Mouse (Mus musculus) embryonic facial prominence, embryonic 10.5 days (tissue): ENCODE measurements at regions not wholly inside any gene's neighbourhood (a gene's known extent, or its start where the extent isn't known, plus 50 kb on each side); places are given as distances from the start of the nearest gene placed in this dataset.

Experiments
- DNase-seq: peaks from one replicate; pipeline ENCODE4 v3.0.0-alpha.2; 2017; ENCODE audit warnings: low spot score
- H3K27ac ChIP-seq: fragments of 300-500 bp; sonication (generic); replicated peaks from 2 replicates; pipeline ENCODE4 v1.5.1; 2016; ENCODE audit warnings: mild to moderate bottlenecking
- H3K27me3 ChIP-seq: fragments of 300-500 bp; sonication (generic); replicated peaks from 2 replicates; pipeline ENCODE4 v1.6.1; 2016; ENCODE audit warnings: low read depth, mild to moderate bottlenecking; ENCODE audit not compliant: poor library complexity, severe bottlenecking
- H3K36me3 ChIP-seq: fragments of 300-500 bp; sonication (generic); replicated peaks from 2 replicates; pipeline ENCODE4 v1.6.1; 2016; ENCODE audit warnings: mild to moderate bottlenecking, moderate library complexity
- H3K4me1 ChIP-seq: fragments of 300-500 bp; sonication (generic); 2 replicates; pipeline ENCODE4 v1.6.1; 2016
- H3K4me3 ChIP-seq: fragments of 300-500 bp; sonication (generic); 2 replicates; pipeline ENCODE4 v1.5.1; 2016; ENCODE audit warnings: mild to moderate bottlenecking, moderate library complexity
- H3K9me3 ChIP-seq: fragments of 300-500 bp; sonication (generic); 2 replicates; pipeline ENCODE4 v1.6.1; 2016; ENCODE audit warnings: mild to moderate bottlenecking
- WGBS: fragments of 180-500 bp; shearing (Covaris S2); methylation state at CpG from one replicate; pipeline ENCODE4 v1.1.7; 2016; 5-methylcytosine and 5-hydroxymethylcytosine counted together

DNA sequence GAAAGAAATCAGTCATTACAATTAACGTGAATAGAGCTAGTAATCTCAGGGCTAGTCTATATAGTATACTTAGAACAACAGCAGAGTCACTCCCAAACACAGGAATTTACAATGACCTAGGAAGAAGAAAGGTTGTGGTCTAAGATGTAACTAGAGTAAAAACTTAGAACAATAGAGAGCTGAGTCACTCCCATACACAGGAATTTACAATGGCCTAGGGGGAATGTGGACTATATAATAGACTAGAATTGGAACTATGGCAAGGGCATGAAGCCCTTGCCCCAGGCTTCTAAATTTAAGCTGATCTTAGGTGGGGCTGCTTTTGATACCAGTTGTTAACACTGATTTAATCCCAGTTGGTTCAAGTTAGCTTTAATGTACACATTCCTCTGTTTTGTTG, 1956.9 kb upstream of the Cdh20 start:
- H3K36me3 ChIP-seq, result no peaks in the 10 kb centered on the region

DNA sequence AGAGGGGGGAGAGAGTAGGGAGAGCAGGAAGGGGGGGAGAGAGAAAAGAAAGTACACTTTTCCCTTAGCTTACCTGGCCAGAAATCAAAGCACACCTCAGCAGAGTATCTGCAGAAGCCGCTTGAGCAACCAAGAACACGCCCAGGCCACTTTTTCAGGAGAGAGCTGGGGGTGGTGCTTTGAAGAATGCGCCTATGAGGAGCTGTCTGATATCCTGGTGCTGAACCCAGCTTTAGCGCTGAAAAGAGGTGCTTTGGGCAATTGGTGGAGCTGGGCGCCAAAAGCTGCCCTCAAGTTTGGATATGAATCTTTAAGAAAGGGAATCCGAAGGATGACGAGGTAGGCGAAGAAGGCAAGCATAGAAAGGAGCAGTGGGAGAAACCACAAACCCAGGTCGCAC, 1943.3 kb upstream of the Cdh20 start:
- H3K4me3 ChIP-seq, result no peak overlapping the region
- no peaks in the 10 kb centered on the region for H3K27me3 ChIP-seq
- no peaks in the 10 kb centered on the region for H3K36me3 ChIP-seq
- DNase-seq, result peak; percentile 24
- H3K4me1 ChIP-seq, result no peaks in the 10 kb centered on the region
- no peak overlapping the region for H3K27ac ChIP-seq
- no peaks in the 10 kb centered on the region for H3K9me3 ChIP-seq
- 26% methylated on average over 9 of the region's 9 CpGs for WGBS

More for the DNA sequence above, 1956.9 kb upstream of the Cdh20 start:
- Histone ChIP-seq H3K27me3 (no peaks in the 10 kb centered on the region), H3K4me3 (no peak overlapping the region), H3K27ac (no peak overlapping the region), H3K4me1 (no peaks in the 10 kb centered on the region), H3K9me3 (0 out of 2 replicates have a peak, but pooled peaks cover 8% of the 10 kb centered on the region)
- WGBS, result 83% methylated on average over 1 of the region's 1 CpGs
- DNase-seq, result no peak

DNA sequence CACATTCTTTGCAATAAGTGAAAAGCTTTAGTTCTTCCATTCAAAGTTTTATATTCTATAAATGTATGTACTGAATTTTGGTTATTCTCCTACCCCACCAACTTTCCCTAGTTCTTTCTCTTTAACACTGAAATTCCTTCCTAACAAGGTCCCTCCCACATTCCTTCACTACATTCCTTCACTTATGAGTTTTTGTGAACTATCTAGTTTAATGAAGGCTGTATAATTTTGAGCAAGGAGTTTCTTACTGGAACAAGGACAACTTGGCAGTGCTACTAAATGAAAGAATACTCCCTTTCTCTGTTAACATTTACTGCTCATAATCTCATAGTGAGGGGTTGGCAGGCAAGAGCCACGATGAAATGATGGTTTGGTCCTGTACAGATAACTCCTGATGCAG, 1905.9 kb upstream of the Cdh20 start:
- H3K27ac ChIP-seq, result no peak overlapping the region
- H3K4me1 ChIP-seq, result no peaks in the 10 kb centered on the region
- DNase-seq, result no peak
- no peaks in the 10 kb centered on the region for H3K9me3 ChIP-seq
- no peaks in the 10 kb centered on the region for H3K27me3 ChIP-seq
- no peaks in the 10 kb centered on the region for H3K36me3 ChIP-seq
- H3K4me3 ChIP-seq, result no peak overlapping the region
- 82% methylated on average over 1 of the region's 1 CpGs for WGBS

DNA sequence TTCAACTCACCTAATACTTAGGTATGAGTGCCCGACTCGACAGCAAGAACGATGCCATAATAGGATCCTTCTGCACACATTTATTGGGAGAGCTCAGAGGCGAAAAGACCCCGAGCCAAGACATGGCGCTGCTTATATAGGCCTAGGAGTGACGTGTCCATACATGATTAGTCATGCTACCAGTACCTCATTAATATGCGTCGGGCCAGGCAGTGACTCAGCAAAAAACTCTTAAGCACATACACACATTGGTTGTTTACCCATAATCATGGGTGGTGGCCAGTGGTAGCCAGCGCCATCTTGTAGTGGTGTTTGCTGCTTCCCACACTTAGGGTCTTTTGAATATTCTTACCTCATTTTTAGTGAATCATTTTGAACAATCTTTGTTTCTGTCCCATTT, 1889.2 kb upstream of the Cdh20 start:
- WGBS, result 94% methylated on average over 10 of the region's 10 CpGs
- no peaks in the 10 kb centered on the region for H3K36me3 ChIP-seq
- no peak for DNase-seq
- no peak overlapping the region for H3K4me3 ChIP-seq
- H3K27me3 ChIP-seq, result no peaks in the 10 kb centered on the region
- no peak overlapping the region for H3K27ac ChIP-seq
- no peaks in the 10 kb centered on the region for H3K4me1 ChIP-seq
- no peaks in the 10 kb centered on the region for H3K9me3 ChIP-seq

DNA sequence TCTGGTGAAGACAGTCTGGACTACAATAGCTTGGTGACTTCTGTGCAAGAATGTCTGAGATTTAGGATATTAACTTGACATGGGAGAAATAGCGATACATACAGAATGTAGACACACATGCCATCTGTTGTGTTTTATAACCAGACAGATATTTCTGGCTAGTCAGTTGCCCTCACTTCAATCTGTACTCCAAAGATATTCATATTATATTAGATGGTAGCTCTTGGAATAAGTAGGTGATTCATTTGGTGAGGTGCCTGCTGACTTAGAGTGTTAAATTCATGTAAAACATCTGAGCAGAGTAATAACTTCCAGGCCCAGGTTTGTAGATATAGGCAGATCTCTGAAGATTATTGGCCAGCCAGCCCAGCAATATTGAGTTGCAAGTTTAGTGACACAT, 1869.2 kb upstream of the Cdh20 start:
- H3K4me1 ChIP-seq, result no peaks in the 10 kb centered on the region
- DNase-seq, result no peak
- H3K27ac ChIP-seq, result no peak overlapping the region
- no peaks in the 10 kb centered on the region for H3K9me3 ChIP-seq
- H3K4me3 ChIP-seq, result no peak overlapping the region
- no peaks in the 10 kb centered on the region for H3K36me3 ChIP-seq
- H3K27me3 ChIP-seq, result no peaks in the 10 kb centered on the region
- 95% methylated on average over 1 of the region's 1 CpGs for WGBS

DNA sequence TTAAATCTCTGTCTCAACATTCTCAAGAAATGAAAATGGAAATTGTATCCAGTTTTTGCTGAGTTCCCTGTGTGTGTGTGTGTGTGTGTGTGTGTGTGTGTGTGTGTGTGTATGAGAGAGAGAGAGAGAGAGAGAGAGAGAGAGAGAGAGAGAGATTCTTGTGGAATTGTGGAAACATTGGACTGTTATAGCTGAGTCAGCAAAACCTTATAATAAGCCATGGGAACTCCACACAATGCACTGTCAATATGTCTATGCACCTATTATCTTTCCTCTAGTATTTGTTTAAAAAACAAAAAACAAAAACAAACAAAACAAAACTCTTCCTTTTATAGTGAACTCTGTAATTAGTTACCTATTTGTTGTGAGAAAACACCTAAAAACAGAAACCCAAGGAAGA, 1845.2 kb upstream of the Cdh20 start:
- no peak overlapping the region for H3K27ac ChIP-seq
- H3K9me3 ChIP-seq, result no peaks in the 10 kb centered on the region
- DNase-seq, result no peak
- no peak overlapping the region for H3K4me3 ChIP-seq
- no peaks in the 10 kb centered on the region for H3K27me3 ChIP-seq
- no peaks in the 10 kb centered on the region for H3K4me1 ChIP-seq
- H3K36me3 ChIP-seq, result no peaks in the 10 kb centered on the region
